Mouse (Mus musculus): Measurements from ENCODE around the gene Whamm. TPM values are rescaled to one million over a fixed set of nuclear protein-coding genes. Genes with fewer than 3 reads are reported as not detected.

Whamm gene
- total and polyA plus RNA-seq, 2 experiments from 2014 or later: 5.4 to 6.2 TPM

DNA sequence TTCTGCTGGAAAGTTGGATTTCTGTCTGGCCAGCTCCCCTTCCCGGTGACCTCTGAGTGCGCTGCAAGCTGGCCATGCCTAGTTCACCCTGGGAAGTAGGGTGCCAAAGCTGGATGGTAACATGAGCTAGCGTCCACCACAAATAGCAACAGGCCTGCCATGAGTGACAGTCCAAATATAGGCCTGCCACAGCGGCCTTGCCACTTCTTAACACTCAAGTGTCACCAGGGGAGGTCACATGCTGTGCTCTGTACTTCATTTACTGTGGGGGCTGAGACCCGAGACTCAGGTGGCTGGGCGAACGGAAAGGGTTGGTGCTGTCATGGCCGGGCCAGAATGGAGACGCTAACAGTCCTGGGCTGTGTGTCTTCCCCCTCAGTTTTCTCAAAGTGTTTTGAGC is 4.2 kb upstream of the Whamm start, which contains the start of gene Fsd2:
Gene Fsd2 (minus strand): TSS at position 53 of the 400 bp plus-strand sequence.
- Histone ChIP-seq H3K27me3 (ENCODE audit: insufficient read depth, low read length) (no peaks in the 10 kb centered on the region), H3K4me1 (ENCODE audit: insufficient read depth, low read length) (no peaks in the 10 kb centered on the region), H3K27ac (ENCODE audit: low read depth, low read length) (no peak within 1 kb of the TSS), H3K4me3 (ENCODE audit: low read depth, low read length) (no peak within 1 kb of the TSS), H3K9ac (replicated peaks; ENCODE audit: low read length, poor library complexity, severe bottlenecking) (no peak within 1 kb of the TSS), H3K9me3 (ENCODE audit: low read length) (no peaks in the 10 kb centered on the region), H3K36me3 (ENCODE audit: insufficient read depth, low read length) (no peaks in the 10 kb centered on the region), H3K4me2 (ENCODE audit: low read depth, low read length, poor library complexity, severe bottlenecking) (no peak within 1 kb of the TSS)
- no peak for TF ChIP-seq CTCF (IDR thresholded peaks at IDR 0.05)
- ATAC-seq (ENCODE audit: low FRiP score): no peak
- WGBS: 81% methylated on average over 9 of the region's 9 CpGs
- DNase-seq (ENCODE audit: low spot score): no peak

DNA sequence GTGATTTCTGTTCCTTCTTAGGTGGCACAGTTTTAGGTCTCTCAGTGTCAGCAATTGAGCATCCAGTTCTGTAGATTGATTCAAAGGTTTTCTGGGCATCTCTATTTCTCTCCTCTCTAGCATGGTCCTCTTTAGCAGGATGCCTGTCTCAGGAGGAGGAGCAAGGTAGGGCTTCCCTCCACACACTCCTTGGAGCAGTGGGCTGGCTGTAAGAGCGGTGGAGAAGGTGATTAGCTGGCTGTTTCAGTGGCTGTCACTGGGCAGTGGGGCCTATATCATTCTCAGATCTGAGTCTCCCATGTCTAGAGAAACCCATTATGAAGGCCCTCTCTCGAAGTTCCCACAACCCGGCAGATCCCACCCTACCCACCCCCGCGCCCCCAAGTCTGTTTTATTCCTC is 3.7 kb upstream of the Whamm start:
- DNase-seq (ENCODE audit: low spot score) (no peak), ATAC-seq (ENCODE audit: low FRiP score) (no peak)
- no peak overlapping the region for H3K4me3 ChIP-seq (ENCODE audit: low read depth, low read length)
- H3K4me2 ChIP-seq (ENCODE audit: low read depth, low read length, poor library complexity, severe bottlenecking): no peak overlapping the region
- WGBS: 96% methylated on average over 5 of the region's 5 CpGs
- no peaks in the 10 kb centered on the region for H3K9me3 ChIP-seq (ENCODE audit: low read length)
- H3K27me3 ChIP-seq (ENCODE audit: insufficient read depth, low read length): no peaks in the 10 kb centered on the region
- no peak for TF ChIP-seq CTCF (IDR thresholded peaks at IDR 0.05)
- no peaks in the 10 kb centered on the region for H3K4me1 ChIP-seq (ENCODE audit: insufficient read depth, low read length)
- H3K36me3 ChIP-seq (ENCODE audit: insufficient read depth, low read length): no peaks in the 10 kb centered on the region
- H3K27ac ChIP-seq (ENCODE audit: low read depth, low read length): no peak overlapping the region
- H3K9ac ChIP-seq (replicated peaks; ENCODE audit: low read length, poor library complexity, severe bottlenecking): no peak overlapping the region

DNA sequence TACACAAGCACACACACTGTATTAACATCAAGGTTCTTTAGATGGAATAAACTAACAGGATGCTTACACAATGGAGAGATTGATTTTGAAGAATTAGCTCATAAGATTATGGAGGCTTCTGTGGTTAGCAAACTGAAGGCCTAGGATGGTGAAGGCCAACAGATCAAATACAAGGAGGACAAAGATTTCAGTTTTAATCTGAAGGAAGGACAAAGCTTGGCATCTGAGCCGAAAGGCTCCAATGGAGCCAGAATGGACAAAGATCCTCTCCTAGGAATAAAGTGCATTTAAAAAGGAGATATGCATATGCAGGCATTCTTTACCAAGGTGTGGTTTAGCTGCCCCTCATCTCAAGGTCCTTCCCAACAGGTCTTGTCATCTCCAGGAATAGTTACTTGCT is 1.2 kb upstream of the Whamm start:
- no peaks in the 10 kb centered on the region for H3K27me3 ChIP-seq (ENCODE audit: insufficient read depth, low read length)
- DNase-seq (ENCODE audit: low spot score) (no peak), ATAC-seq (ENCODE audit: low FRiP score) (no peak)
- H3K36me3 ChIP-seq (ENCODE audit: insufficient read depth, low read length): peaks cover under 1% of the 10 kb centered on the region; the same call in 1 of the 2 replicates
- no peak overlapping the region for H3K27ac ChIP-seq (ENCODE audit: low read depth, low read length)
- WGBS: 90% methylated on average over 1 of the region's 1 CpGs
- no peak overlapping the region for H3K4me2 ChIP-seq (ENCODE audit: low read depth, low read length, poor library complexity, severe bottlenecking)
- H3K9ac ChIP-seq (replicated peaks; ENCODE audit: low read length, poor library complexity, severe bottlenecking): no peak overlapping the region
- no peak overlapping the region for H3K4me3 ChIP-seq (ENCODE audit: low read depth, low read length)
- peaks cover 5% of the 10 kb centered on the region; the same call in 1 of the 2 replicates for H3K4me1 ChIP-seq (ENCODE audit: insufficient read depth, low read length)
- H3K9me3 ChIP-seq (ENCODE audit: low read length): no peaks in the 10 kb centered on the region
- no peak for TF ChIP-seq CTCF (IDR thresholded peaks at IDR 0.05)

DNA sequence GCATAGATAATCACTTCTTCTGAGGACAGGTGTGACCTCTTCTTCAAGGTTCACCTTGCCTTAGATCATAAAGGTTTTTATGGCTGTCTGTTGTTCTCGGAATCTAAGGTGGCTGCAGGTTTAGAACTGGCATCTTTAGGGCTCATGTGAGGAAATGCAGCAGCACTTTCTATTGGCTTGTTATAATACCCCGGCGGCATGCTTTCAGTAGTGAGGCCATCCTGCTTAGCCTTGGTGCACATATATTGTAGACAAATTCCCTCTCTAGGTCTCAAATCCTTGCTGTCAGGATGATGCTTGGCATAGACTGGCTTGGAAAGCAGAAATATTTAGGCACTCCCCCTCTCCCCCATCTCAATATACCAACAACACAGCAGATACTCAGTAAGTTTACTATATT is 795 bp upstream of the Whamm start:
- H3K9me3 ChIP-seq (ENCODE audit: low read length): no peaks in the 10 kb centered on the region
- no peak overlapping the region for H3K4me2 ChIP-seq (ENCODE audit: low read depth, low read length, poor library complexity, severe bottlenecking)
- TF ChIP-seq CTCF (IDR thresholded peaks at IDR 0.05): no peak
- no peak overlapping the region for H3K4me3 ChIP-seq (ENCODE audit: low read depth, low read length)
- no peak for DNase-seq (ENCODE audit: low spot score)
- WGBS: 96% methylated on average over 3 of the region's 3 CpGs
- ATAC-seq (ENCODE audit: low FRiP score): no peak
- H3K9ac ChIP-seq (replicated peaks; ENCODE audit: low read length, poor library complexity, severe bottlenecking): no peak overlapping the region
- H3K27ac ChIP-seq (ENCODE audit: low read depth, low read length): no peak overlapping the region
- no peaks in the 10 kb centered on the region for H3K27me3 ChIP-seq (ENCODE audit: insufficient read depth, low read length)
- peaks cover 5% of the 10 kb centered on the region; the same call in 1 of the 2 replicates for H3K4me1 ChIP-seq (ENCODE audit: insufficient read depth, low read length)
- peaks cover 5% of the 10 kb centered on the region; the same call in 1 of the 2 replicates for H3K36me3 ChIP-seq (ENCODE audit: insufficient read depth, low read length)

DNA sequence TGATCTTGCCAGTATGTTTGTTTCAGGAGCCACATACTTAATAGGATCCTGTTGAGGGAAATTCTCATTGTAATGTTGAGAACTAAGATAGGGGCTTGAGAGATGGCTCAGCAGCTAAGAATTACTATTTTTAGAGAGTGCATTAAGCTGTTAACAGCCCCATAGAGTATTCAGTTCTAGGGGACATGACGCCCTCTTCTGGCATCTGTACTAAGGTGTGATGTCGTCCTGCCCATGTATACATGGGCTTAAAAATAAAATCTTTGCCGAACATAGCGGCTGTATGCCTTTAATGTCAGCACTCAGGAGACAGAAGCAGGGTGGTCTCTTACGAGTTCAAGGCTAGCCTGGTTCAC is 336 bp upstream of the Whamm start:
- peak; percentile 62 for TF ChIP-seq CTCF (IDR thresholded peaks at IDR 0.05)
- Histone ChIP-seq H3K36me3 (ENCODE audit: insufficient read depth, low read length) (peaks cover 7% of the 10 kb centered on the region), H3K27ac (ENCODE audit: low read depth, low read length) (no peak overlapping the region), H3K4me2 (ENCODE audit: low read depth, low read length, poor library complexity, severe bottlenecking) (peak overlapping the region; percentile 75; the same call in 1 of the 2 replicates), H3K27me3 (ENCODE audit: insufficient read depth, low read length) (no peaks in the 10 kb centered on the region), H3K9ac (replicated peaks; ENCODE audit: low read length, poor library complexity, severe bottlenecking) (no peak overlapping the region), H3K9me3 (ENCODE audit: low read length) (no peaks in the 10 kb centered on the region), H3K4me1 (ENCODE audit: insufficient read depth, low read length) (peaks cover 5% of the 10 kb centered on the region; the same call in 1 of the 2 replicates), H3K4me3 (ENCODE audit: low read depth, low read length) (peak overlapping the region; percentile 95)
- DNase-seq (ENCODE audit: low spot score): no peak
- ATAC-seq (ENCODE audit: low FRiP score): peak; percentile 41
- 2% methylated on average over 5 of the region's 5 CpGs for WGBS

DNA sequence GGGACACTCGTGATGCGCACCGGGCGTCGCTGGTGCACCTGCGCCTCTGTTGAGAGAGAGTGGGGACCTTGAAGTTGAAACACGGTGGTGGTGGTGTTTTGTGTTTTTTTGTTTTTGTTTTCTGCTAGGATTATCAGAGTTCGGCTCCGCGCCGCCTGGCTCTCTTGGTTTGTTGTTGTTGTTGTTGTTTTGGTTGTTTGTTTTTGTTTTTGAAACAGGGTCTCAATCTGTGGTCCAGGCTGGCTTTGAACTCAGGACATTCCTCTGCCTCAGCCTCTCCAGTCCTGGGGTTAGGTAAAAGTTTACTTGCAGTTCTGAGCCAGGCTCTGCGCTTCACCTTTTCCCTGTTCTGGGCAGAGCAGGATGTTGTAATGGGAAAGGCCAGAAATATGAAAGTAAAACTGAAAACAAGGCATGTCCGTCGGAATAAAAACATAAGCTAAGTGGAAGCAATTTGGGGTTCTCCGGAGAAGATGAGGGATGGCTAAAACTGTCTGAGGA is 925 bp downstream of the Whamm start:
- Histone ChIP-seq H3K27me3 (ENCODE audit: insufficient read depth, low read length) (no peaks in the 10 kb centered on the region), H3K27ac (ENCODE audit: low read depth, low read length) (peak overlapping the region; percentile 91), H3K4me1 (ENCODE audit: insufficient read depth, low read length) (peaks cover 5% of the 10 kb centered on the region; the same call in 1 of the 2 replicates), H3K36me3 (ENCODE audit: insufficient read depth, low read length) (peaks cover 8% of the 10 kb centered on the region), H3K4me2 (ENCODE audit: low read depth, low read length, poor library complexity, severe bottlenecking) (peak overlapping the region; percentile 75), H3K9me3 (ENCODE audit: low read length) (no peaks in the 10 kb centered on the region), H3K4me3 (ENCODE audit: low read depth, low read length) (peak overlapping the region; percentile 95), H3K9ac (replicated peaks; ENCODE audit: low read length, poor library complexity, severe bottlenecking) (peak overlapping the region; percentile 87)
- ATAC-seq (ENCODE audit: low FRiP score) (no peak), DNase-seq (ENCODE audit: low spot score) (no peak)
- WGBS: 16% methylated on average over 15 of the region's 15 CpGs
- no peak for TF ChIP-seq CTCF (IDR thresholded peaks at IDR 0.05)
